9 mouse cellular contexts compared by ENCODE assay signal in the genomic region with DNA sequence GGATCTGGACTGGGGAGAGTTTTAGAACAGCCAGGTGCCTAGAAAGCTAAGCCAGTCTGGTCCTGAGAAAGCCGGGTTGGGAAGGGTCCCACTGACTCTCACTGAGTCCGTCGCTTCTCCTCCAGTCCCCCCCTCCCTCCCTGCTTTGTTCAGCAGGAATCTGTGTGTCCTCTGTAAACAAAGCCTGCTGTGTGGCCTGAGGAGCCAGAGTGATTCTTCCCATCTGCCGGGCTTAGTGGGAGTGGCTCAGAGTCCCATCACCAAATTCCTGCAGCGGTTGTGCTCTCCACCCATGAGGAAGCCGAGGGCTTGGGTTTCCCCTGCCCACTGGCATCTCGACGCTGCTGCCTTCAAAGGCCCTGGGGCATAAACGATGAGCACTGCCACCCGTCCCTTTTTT.
DNase-seq lines count a peak whose midpoint lies in the region; ATAC-seq lines count a peak whose summit lies in the region.
"Had no signal": no experiment of that assay in that cellular context is flagged by ENCODE, and none has a peak within 500 bp of the region (broad histone marks: within the 10 kb centered on the region; RNA-seq: fewer than 3 reads in every experiment).

No protein-coding gene starts in this region.

- DNase-seq in embryonic facial prominence, embryonic 10.5 days (ENCODE audit: low spot score): peak; percentile 68
- DNase-seq in kidney, postnatal 10 days: peak; percentile 71
- no peak for DNase-seq in layer of hippocampus, postnatal 36 days
- DNase-seq in adrenal gland, adult (ENCODE audit: inconsistent age in 2 of 2, low spot score in 1 of 2): no peak
- DNase-seq in cerebellum, postnatal 4 days (ENCODE audit: low spot score in 2 of 2): no peak

- H3K4me1 ChIP-seq in forebrain, embryonic 12.5 days: peaks cover 29% of the 10 kb centered on the region
- H3K4me1 ChIP-seq in forebrain, embryonic 15.5 days: peaks cover 20% of the 10 kb centered on the region
- peaks cover 29% of the 10 kb centered on the region for H3K4me1 ChIP-seq in embryonic facial prominence, embryonic 10.5 days
- peaks cover 16% of the 10 kb centered on the region for H3K4me1 ChIP-seq in neural tube, embryonic 14.5 days (ENCODE audit: control insufficient read depth, insufficient read depth, low read length)

- no peaks in the 10 kb centered on the region for H3K36me3 ChIP-seq in forebrain, embryonic 12.5 days (replicated peaks)
- no peaks in the 10 kb centered on the region for H3K36me3 ChIP-seq in forebrain, embryonic 15.5 days
- H3K36me3 ChIP-seq in embryonic facial prominence, embryonic 10.5 days (replicated peaks): no peaks in the 10 kb centered on the region
- H3K36me3 ChIP-seq in neural tube, embryonic 14.5 days (ENCODE audit: control insufficient read depth, insufficient read depth, low read length): no peaks in the 10 kb centered on the region

- WGBS in forebrain, embryonic 12.5 days: 2% methylated on average over 10 of the region's 10 CpGs
- 7% methylated on average over 10 of the region's 10 CpGs for WGBS in forebrain, embryonic 15.5 days
- 3% methylated on average over 10 of the region's 10 CpGs for WGBS in embryonic facial prominence, embryonic 10.5 days
- under 1% methylated on average over 10 of the region's 10 CpGs for WGBS in neural tube, embryonic 14.5 days

- peak; percentile 74; the same call in 1 of the 2 replicates for ATAC-seq in forebrain, embryonic 12.5 days (ENCODE audit: low FRiP score)
- ATAC-seq in forebrain, embryonic 15.5 days (replicated peaks): no peak
- ATAC-seq in neural tube, embryonic 14.5 days (ENCODE audit: low read depth): peak; percentile 49; the same call in 1 of the 2 replicates
- ATAC-seq: inflammation-experienced regulatory T-cells, adult 6 months had no signal

- H3K9ac ChIP-seq in forebrain, embryonic 12.5 days: no peak overlapping the region
- no peak overlapping the region for H3K9ac ChIP-seq in forebrain, embryonic 15.5 days (replicated peaks)
- H3K9ac ChIP-seq in neural tube, embryonic 14.5 days (replicated peaks; ENCODE audit: low read depth, low read length): no peak overlapping the region; the same call in 1 of the 2 replicates

- peak overlapping the region; percentile 26; the same call in 1 of the 2 replicates for H3K4me2 ChIP-seq in forebrain, embryonic 12.5 days
- no peak overlapping the region for H3K4me2 ChIP-seq in forebrain, embryonic 15.5 days (replicated peaks)
- H3K4me2 ChIP-seq in neural tube, embryonic 14.5 days (ENCODE audit: low read depth, low read length): no peak overlapping the region; the same call in 1 of the 2 replicates

- H3K27ac ChIP-seq in forebrain, embryonic 12.5 days: peak overlapping the region; percentile 59
- no peak overlapping the region for H3K27ac ChIP-seq in forebrain, embryonic 15.5 days (replicated peaks)
- peak overlapping the region; percentile 48 for H3K27ac ChIP-seq in embryonic facial prominence, embryonic 10.5 days (replicated peaks)
- peak overlapping the region; percentile 57 for H3K27ac ChIP-seq in neural tube, embryonic 14.5 days (ENCODE audit: low read depth, low read length)

- no peaks in the 10 kb centered on the region for H3K9me3 ChIP-seq in forebrain, embryonic 12.5 days
- H3K9me3 ChIP-seq in forebrain, embryonic 15.5 days: no peaks in the 10 kb centered on the region
- no peaks in the 10 kb centered on the region for H3K9me3 ChIP-seq in embryonic facial prominence, embryonic 10.5 days
- H3K9me3 ChIP-seq in neural tube, embryonic 14.5 days (ENCODE audit: control insufficient read depth, low read length): no peaks in the 10 kb centered on the region

- no peaks in the 10 kb centered on the region for H3K27me3 ChIP-seq in forebrain, embryonic 12.5 days
- no peaks in the 10 kb centered on the region for H3K27me3 ChIP-seq in forebrain, embryonic 15.5 days
- no peaks in the 10 kb centered on the region for H3K27me3 ChIP-seq in embryonic facial prominence, embryonic 10.5 days (replicated peaks; ENCODE audit: low read depth, poor library complexity, severe bottlenecking)
- H3K27me3 ChIP-seq in neural tube, embryonic 14.5 days (ENCODE audit: control insufficient read depth, insufficient read depth, low read length): no peaks in the 10 kb centered on the region

- no peak overlapping the region for H3K4me3 ChIP-seq in forebrain, embryonic 12.5 days (replicated peaks)
- H3K4me3 ChIP-seq in forebrain, embryonic 15.5 days: no peak overlapping the region
- no peak overlapping the region for H3K4me3 ChIP-seq in embryonic facial prominence, embryonic 10.5 days
- no peak overlapping the region for H3K4me3 ChIP-seq in neural tube, embryonic 14.5 days (ENCODE audit: low read depth, low read length)

Comparison
In these comparisons a context has a peak if more than half of its experiments do, and no peak if none do; other contexts are left out.
1. DNase-seq: peak in embryonic facial prominence, embryonic 10.5 days (single experiment) and kidney, postnatal 10 days (single experiment); none in layer of hippocampus, postnatal 36 days (0 of 2), adrenal gland, adult (0 of 2) and cerebellum, postnatal 4 days (0 of 2).